ENCODE assay signal across 8 mouse cellular contexts in genomic region chr7:126428631-126429502, GRCm38 (mm10). TPM values are rescaled to one million over a fixed set of nuclear protein-coding genes. Genes with fewer than 3 reads are reported as not detected.
A peak's percentile ranks its signal among the peaks of the same experiment; 100 is the strongest.
DNase-seq lines count a peak whose midpoint lies in the region; ATAC-seq and TF ChIP-seq lines count a peak whose summit lies in the region.

Rabep2 (plus strand) TSS chr7:126428759.

- H3K36me3 ChIP-seq in E14TG2a.4 (ENCODE audit: insufficient read depth, low read length) = peaks cover 39% of the 10 kb centered on the region
- H3K36me3 ChIP-seq in forebrain, embryonic 13.5 days (ENCODE audit: poor library complexity, severe bottlenecking) = 0 out of 2 replicates have a peak, but pooled peaks cover 1% of the 10 kb centered on the region
- peaks cover 3% of the 10 kb centered on the region; the same call in 1 of the 2 replicates for H3K36me3 ChIP-seq in liver, postnatal 0 days (replicated peaks; ENCODE audit: insufficient read depth, low read length)
- no peaks in the 10 kb centered on the region for H3K36me3 ChIP-seq in neural tube, embryonic 14.5 days (ENCODE audit: control insufficient read depth, insufficient read depth, low read length)

- peak within 1 kb of the TSS; percentile 90 for H3K4me2 ChIP-seq in forebrain, embryonic 13.5 days
- H3K4me2 ChIP-seq in liver, postnatal 0 days (ENCODE audit: low read depth, low read length) = peak within 1 kb of the TSS; percentile 97
- peak within 1 kb of the TSS; percentile 93 for H3K4me2 ChIP-seq in neural tube, embryonic 14.5 days (ENCODE audit: low read depth, low read length)

- H3K27ac ChIP-seq in forebrain, embryonic 13.5 days = peak within 1 kb of the TSS; percentile 80
- H3K27ac ChIP-seq in liver, postnatal 0 days (ENCODE audit: low read depth) = peak within 1 kb of the TSS; percentile 81
- H3K27ac ChIP-seq in neural tube, embryonic 14.5 days (ENCODE audit: low read depth, low read length) = peak within 1 kb of the TSS; percentile 85

- intact Hi-C loops in heart, postnatal 10 days (cut with DNase I) = no loop called here

- peak; percentile 95 for ATAC-seq in forebrain, embryonic 13.5 days
- ATAC-seq in liver, postnatal 0 days = peak; percentile 91
- peak; percentile 96 for ATAC-seq in neural tube, embryonic 14.5 days (ENCODE audit: low read depth)

- H3K4me1 ChIP-seq in E14TG2a.4 (replicated peaks; ENCODE audit: low read depth, low read length) = peaks cover 25% of the 10 kb centered on the region
- H3K4me1 ChIP-seq in forebrain, embryonic 13.5 days = peaks cover 16% of the 10 kb centered on the region
- peaks cover 17% of the 10 kb centered on the region for H3K4me1 ChIP-seq in liver, postnatal 0 days (ENCODE audit: insufficient read depth)
- H3K4me1 ChIP-seq in neural tube, embryonic 14.5 days (ENCODE audit: control insufficient read depth, insufficient read depth, low read length) = peaks cover 4% of the 10 kb centered on the region; the same call in 1 of the 2 replicates

- peak within 1 kb of the TSS; percentile 86 for H3K4me3 ChIP-seq in E14TG2a.4 (replicated peaks; ENCODE audit: low read length)
- peak within 1 kb of the TSS; percentile 70 for H3K4me3 ChIP-seq in forebrain, embryonic 13.5 days
- H3K4me3 ChIP-seq in liver, postnatal 0 days (ENCODE audit: low read depth, low read length) = peak within 1 kb of the TSS; percentile 84
- H3K4me3 ChIP-seq in neural tube, embryonic 14.5 days (ENCODE audit: low read depth, low read length) = peak within 1 kb of the TSS; percentile 66

- H3K9ac ChIP-seq in forebrain, embryonic 13.5 days = peak within 1 kb of the TSS; percentile 90
- peak within 1 kb of the TSS; percentile 78 for H3K9ac ChIP-seq in liver, postnatal 0 days (replicated peaks)
- H3K9ac ChIP-seq in neural tube, embryonic 14.5 days (replicated peaks; ENCODE audit: low read depth, low read length) = peak within 1 kb of the TSS; percentile 87

- no peak for TF ChIP-seq CTCF in E14TG2a.4 (conservative IDR thresholded peaks at IDR 0.05; ENCODE audit: low read length)
- no peak for TF ChIP-seq CTCF in liver, postnatal 0 days (IDR thresholded peaks at IDR 0.05; ENCODE audit: low read depth)

- H3K9me3 ChIP-seq in E14TG2a.4 (ENCODE audit: low read length) = no peaks in the 10 kb centered on the region
- no peaks in the 10 kb centered on the region for H3K9me3 ChIP-seq in forebrain, embryonic 13.5 days (replicated peaks)
- no peaks in the 10 kb centered on the region for H3K9me3 ChIP-seq in liver, postnatal 0 days (ENCODE audit: low read length)
- H3K9me3 ChIP-seq in neural tube, embryonic 14.5 days (ENCODE audit: control insufficient read depth, low read length) = no peaks in the 10 kb centered on the region

- under 1% methylated on average over 80 of the region's 82 CpGs for WGBS in forebrain, embryonic 13.5 days
- under 1% methylated on average over 82 of the region's 82 CpGs for WGBS in large intestine, adult 2 months
- under 1% methylated on average over 70 of the region's 82 CpGs for WGBS in liver, postnatal 0 days (ENCODE audit: insufficient replicate concordance)
- WGBS in neural tube, embryonic 14.5 days = under 1% methylated on average over 81 of the region's 82 CpGs

- TF ChIP-seq EP300 in liver, postnatal 0 days (IDR thresholded peaks at IDR 0.05; ENCODE audit: low read depth) = no peak

- peaks cover 8% of the 10 kb centered on the region for H3K27me3 ChIP-seq in E14TG2a.4 (ENCODE audit: insufficient read depth, low read length)
- no peaks in the 10 kb centered on the region for H3K27me3 ChIP-seq in forebrain, embryonic 13.5 days
- H3K27me3 ChIP-seq in liver, postnatal 0 days (ENCODE audit: insufficient read depth, low read length) = no peaks in the 10 kb centered on the region
- H3K27me3 ChIP-seq in neural tube, embryonic 14.5 days (ENCODE audit: control insufficient read depth, insufficient read depth, low read length) = no peaks in the 10 kb centered on the region

- peak; percentile 71 for DNase-seq in c-Kit-positive CD71-positive TER-119-positive erythroid progenitor cells, embryonic 14.5 days (ENCODE audit: low spot score)
- peak; percentile 96 to 98 for DNase-seq in heart, postnatal 10 days
- DNase-seq in large intestine, adult 2 months (ENCODE audit: low read depth, low spot score) = peak; percentile 60
- peak; percentile 91 for DNase-seq in liver, postnatal 0 days
- peak; percentile 99 for DNase-seq in testis, postnatal 10 days (ENCODE audit: low spot score)

RNA-seq across cellular contexts. Expression of gene Rabep2, which starts in this region (rescaled TPM):
- polyA plus RNA-seq in forebrain, embryonic 13.5 days (2015; fragmentation: Nextera tagmentation; extraction: Ambion mirVana) = 18.7 and 22.4 TPM in 2 replicates
- total RNA-seq in heart, postnatal 10 days (2021) = 10 to 100 TPM; 10.9 to 12.5 TPM
- 16.5 and 17.4 TPM in 2 replicates for polyA plus RNA-seq in large intestine, adult 2 months (2012; rRNA removed)
- 7.1 and 7.2 TPM in 2 replicates for polyA plus RNA-seq in liver, postnatal 0 days (2015; fragmentation: Nextera tagmentation; extraction: Ambion mirVana)
- 19.8 and 22.3 TPM in 2 replicates for polyA plus RNA-seq in neural tube, embryonic 14.5 days (2014; fragmentation: Nextera tagmentation; extraction: Ambion mirVana)

Comparison
In these comparisons a context has a peak if more than half of its experiments do, and no peak if none do; other contexts are left out.
1. Peak in every context shown above with its lines: DNase-seq, ATAC-seq, H3K4me3 ChIP-seq and H3K27ac ChIP-seq.